ENCODE assay signal across 23 mouse cellular contexts in the genomic region with DNA sequence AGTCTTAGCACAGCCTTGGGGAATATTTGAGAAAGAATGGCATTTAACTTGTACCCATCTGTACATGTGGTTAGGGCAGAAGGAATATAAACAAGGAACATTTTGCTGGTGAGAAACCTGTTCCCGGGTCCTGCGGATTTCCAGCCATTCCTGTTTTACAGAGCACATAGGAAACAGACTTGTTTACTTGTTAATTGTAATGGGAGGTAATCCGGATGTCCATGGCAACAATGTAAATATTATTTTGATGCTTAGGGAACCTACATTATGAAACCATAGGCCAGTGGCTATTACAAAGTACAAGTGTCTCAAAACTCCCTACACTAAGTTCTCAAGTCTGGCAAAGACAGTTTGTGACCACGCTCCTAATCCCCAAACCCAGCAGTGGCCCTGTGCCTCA.
DNase-seq lines count a peak whose midpoint lies in the region; ATAC-seq and TF ChIP-seq lines count a peak whose summit lies in the region.
"Had no signal": no experiment of that assay in that cellular context is flagged by ENCODE, and none has a peak within 500 bp of the region (broad histone marks: within the 10 kb centered on the region; RNA-seq: fewer than 3 reads in every experiment).

No protein-coding gene starts in this region.

- peak; percentile 34 to 39 for DNase-seq in lung, adult 18-20 months
- DNase-seq in lung, postnatal 14 days = no peak
- DNase-seq in lung, postnatal 25 days (ENCODE audit: low spot score) = peak; percentile 29
- no peak for DNase-seq in lung, adult 2 months
- peak; percentile 56 for DNase-seq in midbrain, embryonic 11.5 days (ENCODE audit: low spot score, missing footprints)
- DNase-seq in midbrain, postnatal 0 days (ENCODE audit: low spot score) = no peak
- DNase-seq in fibroblast of lung, adult 2 months (ENCODE audit: low read depth) = peak; percentile 11
- no peak for DNase-seq in ovary, postnatal 14 days (ENCODE audit: low spot score)
- DNase-seq: adrenal gland, adult 8-10 months; adrenal gland, postnatal 14 days; adrenal gland, postnatal 36 days; cerebellum, adult 11-12 months; cerebellum, adult 2 months; cerebellum, adult 9-10 months; cerebellum, postnatal 10 days; cerebellum, postnatal 25 days had no signal

- TF ChIP-seq POLR2A in lung, adult 2 months (IDR thresholded peaks at IDR 0.05; ENCODE audit: borderline replicate concordance, extremely low read depth, low read depth, low read length) = no peak

- no peaks in the 10 kb centered on the region for H3K9me3 ChIP-seq in midbrain, embryonic 11.5 days (ENCODE audit: control insufficient read depth, low read length)
- H3K9me3 ChIP-seq in midbrain, postnatal 0 days (ENCODE audit: low read length) = no peaks in the 10 kb centered on the region
- H3K9me3 ChIP-seq: embryonic facial prominence, embryonic 10.5 days; embryonic facial prominence, embryonic 12.5 days; forebrain, embryonic 10.5 days; forebrain, embryonic 12.5 days had no signal

- no peak overlapping the region for H3K4me3 ChIP-seq in lung, adult 2 months (replicated peaks; ENCODE audit: extremely low read depth, low read depth, low read length)
- no peak overlapping the region for H3K4me3 ChIP-seq in midbrain, embryonic 11.5 days (ENCODE audit: low read depth, low read length)
- H3K4me3 ChIP-seq in midbrain, postnatal 0 days (ENCODE audit: low read depth, low read length) = no peak overlapping the region
- H3K4me3 ChIP-seq: embryonic facial prominence, embryonic 10.5 days; embryonic facial prominence, embryonic 12.5 days; forebrain, embryonic 10.5 days; forebrain, embryonic 12.5 days had no signal

- no peaks in the 10 kb centered on the region for H3K4me1 ChIP-seq in lung, adult 2 months (ENCODE audit: control insufficient read depth, insufficient read depth, low read length)
- H3K4me1 ChIP-seq in midbrain, embryonic 11.5 days (ENCODE audit: control insufficient read depth, insufficient read depth, low read length) = no peaks in the 10 kb centered on the region
- H3K4me1 ChIP-seq in midbrain, postnatal 0 days (ENCODE audit: insufficient read depth, low read length) = no peaks in the 10 kb centered on the region
- H3K4me1 ChIP-seq: forebrain, embryonic 12.5 days had no signal

- no peak for TF ChIP-seq CTCF in lung, adult 2 months (IDR thresholded peaks at IDR 0.05; ENCODE audit: insufficient read depth, low read length)
- TF ChIP-seq CTCF in midbrain, postnatal 0 days (IDR thresholded peaks at IDR 0.05) = no peak

- WGBS in lung, adult 2 months = 35% methylated on average over 4 of the region's 4 CpGs
- WGBS in midbrain, embryonic 11.5 days = 64% methylated on average over 4 of the region's 4 CpGs
- WGBS in midbrain, postnatal 0 days = 76% methylated on average over 4 of the region's 4 CpGs

- H3K27me3 ChIP-seq in midbrain, embryonic 11.5 days (ENCODE audit: control insufficient read depth, insufficient read depth, low read length) = no peaks in the 10 kb centered on the region
- H3K27me3 ChIP-seq in midbrain, postnatal 0 days (ENCODE audit: insufficient read depth, low read length) = no peaks in the 10 kb centered on the region
- H3K27me3 ChIP-seq: embryonic facial prominence, embryonic 12.5 days had no signal

- no peak for ATAC-seq in midbrain, embryonic 11.5 days (ENCODE audit: low FRiP score)
- ATAC-seq in midbrain, postnatal 0 days (ENCODE audit: low FRiP score) = no peak
- ATAC-seq: activated CD4-positive, CD25-positive, alpha-beta regulatory T cell, adult 4 months; forebrain, embryonic 14.5 days; forebrain, embryonic 16.5 days had no signal

- H3K9ac ChIP-seq in midbrain, embryonic 11.5 days (ENCODE audit: low read length) = no peak overlapping the region
- H3K9ac ChIP-seq in midbrain, postnatal 0 days (replicated peaks; ENCODE audit: low read length, poor library complexity, severe bottlenecking) = no peak overlapping the region
- H3K9ac ChIP-seq: embryonic facial prominence, embryonic 12.5 days; forebrain, embryonic 12.5 days had no signal

- no peaks in the 10 kb centered on the region for H3K36me3 ChIP-seq in midbrain, embryonic 11.5 days (ENCODE audit: control insufficient read depth, insufficient read depth, low read length)
- H3K36me3 ChIP-seq in midbrain, postnatal 0 days (ENCODE audit: insufficient read depth, low read length) = no peaks in the 10 kb centered on the region
- H3K36me3 ChIP-seq: embryonic facial prominence, embryonic 10.5 days; embryonic facial prominence, embryonic 12.5 days; forebrain, embryonic 10.5 days; forebrain, embryonic 12.5 days had no signal

- H3K4me2 ChIP-seq in midbrain, embryonic 11.5 days = no peak overlapping the region
- no peak overlapping the region for H3K4me2 ChIP-seq in midbrain, postnatal 0 days (ENCODE audit: low read depth, low read length, poor library complexity, severe bottlenecking)
- H3K4me2 ChIP-seq: embryonic facial prominence, embryonic 12.5 days; forebrain, embryonic 12.5 days had no signal

- no peak overlapping the region for H3K27ac ChIP-seq in midbrain, embryonic 11.5 days (ENCODE audit: low read depth, low read length)
- H3K27ac ChIP-seq in midbrain, postnatal 0 days (ENCODE audit: low read depth, low read length) = no peak overlapping the region
- H3K27ac ChIP-seq: embryonic facial prominence, embryonic 10.5 days; embryonic facial prominence, embryonic 12.5 days; forebrain, embryonic 10.5 days; forebrain, embryonic 12.5 days had no signal

Comparison
In these comparisons a context has a peak if more than half of its experiments do, and no peak if none do; other contexts are left out.
1. DNase-seq: peak in lung, adult 18-20 months (2 of 2), lung, postnatal 25 days (single experiment), midbrain, embryonic 11.5 days (single experiment) and fibroblast of lung, adult 2 months (single experiment); none in lung, postnatal 14 days (single experiment), lung, adult 2 months (single experiment), midbrain, postnatal 0 days (single experiment) and ovary, postnatal 14 days (single experiment).